Mouse (Mus musculus): ENCODE results near the gene Rap1b. TPM values are rescaled to one million over a fixed set of nuclear protein-coding genes. Genes with fewer than 3 reads are reported as not detected.

The Rap1b gene
- 76.2 and 79.4 TPM in 2 replicates for polyA plus RNA-seq (2012; rRNA removed)

GRCm38 (mm10) chr10:117845597-117846259, at the start of gene Rap1b:
Gene Rap1b (minus strand): TSS chr10:117846035.

GRCm38 (mm10) chr10:117792141-117793091, 53.4 kb downstream of the Rap1b start, which contains the start of gene Nup107:
Gene Nup107 (minus strand): TSS chr10:117792705.

Other genes starting within 250 kb of the Rap1b start
- 3.1 and 5.5 TPM in 2 replicates for gene Cpm, start 216.5 kb downstream of the Rap1b start, polyA plus RNA-seq (2012; rRNA removed)
- gene Mdm2, start 135.3 kb downstream of the Rap1b start, polyA plus RNA-seq (2012; rRNA removed) = 70.3 and 70.4 TPM in 2 replicates
- gene Slc35e3, start 99.7 kb downstream of the Rap1b start, polyA plus RNA-seq (2012; rRNA removed) = 28.8 and 32.3 TPM in 2 replicates
- gene Nup107, start 53.3 kb downstream of the Rap1b start, polyA plus RNA-seq (2012; rRNA removed) = 41.7 and 48.0 TPM in 2 replicates

Measured in central nervous system, embryonic 14 days (tissue).